Mouse (Mus musculus): ENCODE results near the gene Glg1.
A peak's percentile ranks its signal among the peaks of the same experiment; 100 is the strongest.
"Not testable (repeated sequence)": the region's sequence is repeated elsewhere in the genome, so short reads cannot be mapped to it uniquely, and the experiment has no call there.

The Glg1 gene

GRCm38 (mm10) chr8:111250111-111250510 is 8.9 kb downstream of the Glg1 start:
- DNase-seq (ENCODE audit: low spot score) = no peak

GRCm38 (mm10) chr8:111248136-111248535 is 10.9 kb downstream of the Glg1 start:
- no peak for DNase-seq (ENCODE audit: low spot score)

- not testable (repeated sequence) for DNase-seq (ENCODE audit: low spot score)
Observed at GRCm38 (mm10) chr8:111246864-111247263, 12.2 kb downstream of the Glg1 start.

GRCm38 (mm10) chr8:111246287-111246830 is 12.7 kb downstream of the Glg1 start:
- DNase-seq (ENCODE audit: low spot score) = no peak

- DNase-seq (ENCODE audit: low spot score) = no peak
Observed at GRCm38 (mm10) chr8:111237301-111237700, 21.7 kb downstream of the Glg1 start.

- no peak for DNase-seq (ENCODE audit: low spot score)
Observed at GRCm38 (mm10) chr8:111233730-111234129, 25.3 kb downstream of the Glg1 start.

GRCm38 (mm10) chr8:111224153-111224552 is 34.9 kb downstream of the Glg1 start:
- DNase-seq (ENCODE audit: low spot score) = no peak

- DNase-seq (ENCODE audit: low spot score) = no peak
Observed at GRCm38 (mm10) chr8:111218107-111218506, 40.9 kb downstream of the Glg1 start.

- DNase-seq (ENCODE audit: low spot score) = no peak
Observed at GRCm38 (mm10) chr8:111213406-111213805, 45.6 kb downstream of the Glg1 start.

GRCm38 (mm10) chr8:111211180-111211579 is 47.8 kb downstream of the Glg1 start:
- DNase-seq (ENCODE audit: low spot score) = no peak

- no peak for DNase-seq (ENCODE audit: low spot score)
Observed at GRCm38 (mm10) chr8:111209874-111210273, 49.1 kb downstream of the Glg1 start.

- no peak for DNase-seq (ENCODE audit: low spot score)
Observed at GRCm38 (mm10) chr8:111206321-111206720, 52.7 kb downstream of the Glg1 start.

- DNase-seq (ENCODE audit: low spot score) = no peak
Observed at GRCm38 (mm10) chr8:111205033-111205432, 54.0 kb downstream of the Glg1 start.

GRCm38 (mm10) chr8:111203341-111203740 is 55.7 kb downstream of the Glg1 start:
- no peak for DNase-seq (ENCODE audit: low spot score)

GRCm38 (mm10) chr8:111197966-111198365 is 61.0 kb downstream of the Glg1 start:
- DNase-seq (ENCODE audit: low spot score) = no peak

- DNase-seq (ENCODE audit: low spot score) = no peak
Observed at GRCm38 (mm10) chr8:111196181-111196580, 62.8 kb downstream of the Glg1 start.

GRCm38 (mm10) chr8:111188594-111189211 is 70.3 kb downstream of the Glg1 start:
- no peak for DNase-seq (ENCODE audit: low spot score)

GRCm38 (mm10) chr8:111187470-111187869 is 71.5 kb downstream of the Glg1 start:
- no peak for DNase-seq (ENCODE audit: low spot score)

GRCm38 (mm10) chr8:111185472-111185947 is 73.5 kb downstream of the Glg1 start:
- DNase-seq (ENCODE audit: low spot score) = no peak

GRCm38 (mm10) chr8:111171661-111172060 is 87.4 kb downstream of the Glg1 start:
- DNase-seq (ENCODE audit: low spot score) = no peak

- DNase-seq (ENCODE audit: low spot score) = peak; percentile 69
Observed at GRCm38 (mm10) chr8:111157617-111158016, 101.4 kb downstream of the Glg1 start.

GRCm38 (mm10) chr8:111155721-111156436 is 103.1 kb downstream of the Glg1 start:
- no peak for DNase-seq (ENCODE audit: low spot score)

- peak; percentile 90 for DNase-seq (ENCODE audit: low spot score)
Observed at GRCm38 (mm10) chr8:111145460-111146012, 113.5 kb downstream of the Glg1 start.

All from embryo, embryonic 10.5 days (tissue).